Mouse (Mus musculus): ENCODE results near the gene Rasl10b. TPM values are rescaled to one million over a fixed set of nuclear protein-coding genes. Genes with fewer than 3 reads are reported as not detected.

Rasl10b gene
- polyA plus RNA-seq, 1 experiment from 2014 or later = 0.12 TPM

DNA sequence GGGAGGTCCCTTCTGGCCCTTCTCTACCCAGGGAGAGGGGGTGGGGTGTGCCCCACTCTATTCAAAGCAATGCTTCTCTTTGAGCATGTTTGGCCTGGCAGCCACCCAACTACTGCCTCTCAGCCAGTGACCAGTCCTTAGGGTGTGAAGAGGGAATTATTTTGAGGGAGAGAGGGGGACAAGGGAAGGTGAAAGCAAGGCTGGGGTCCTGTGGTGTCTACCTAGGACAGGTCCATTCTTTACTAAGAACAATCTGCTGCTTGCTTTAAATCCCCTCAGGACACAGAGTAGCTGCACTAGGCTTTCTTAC, 39.9 kb downstream of the Rasl10b start:
- H3K9me3 ChIP-seq (replicated peaks) = no peaks in the 10 kb centered on the region
- no peak overlapping the region for H3K4me2 ChIP-seq
- no peaks in the 10 kb centered on the region for H3K36me3 ChIP-seq (replicated peaks)
- ATAC-seq (ENCODE audit: insufficient read depth) = no peak
- no peak overlapping the region for H3K27ac ChIP-seq (replicated peaks)
- no peak overlapping the region for H3K9ac ChIP-seq
- peaks cover 37% of the 10 kb centered on the region for H3K27me3 ChIP-seq
- H3K4me1 ChIP-seq (replicated peaks) = peaks cover 25% of the 10 kb centered on the region
- no peak overlapping the region for H3K4me3 ChIP-seq (replicated peaks)

GRCm38 (mm10) chr11:83449298-83449697, 40.4 kb downstream of the Rasl10b start:
- no peak for ATAC-seq (ENCODE audit: insufficient read depth)
- Histone ChIP-seq H3K27ac (replicated peaks) (no peak overlapping the region), H3K27me3 (peaks cover 32% of the 10 kb centered on the region), H3K4me2 (no peak overlapping the region), H3K4me3 (replicated peaks) (no peak overlapping the region), H3K4me1 (replicated peaks) (peaks cover 23% of the 10 kb centered on the region), H3K9me3 (replicated peaks) (no peaks in the 10 kb centered on the region), H3K9ac (no peak overlapping the region), H3K36me3 (replicated peaks) (no peaks in the 10 kb centered on the region)
- 28% methylated on average over 4 of the region's 4 CpGs for WGBS (ENCODE audit: insufficient replicate concordance)

GRCm38 (mm10) chr11:83450550-83450949, 41.6 kb downstream of the Rasl10b start:
- WGBS (ENCODE audit: insufficient replicate concordance) = 32% methylated on average over 1 of the region's 1 CpGs
- peaks cover 29% of the 10 kb centered on the region for H3K4me1 ChIP-seq (replicated peaks)
- H3K9ac ChIP-seq = no peak overlapping the region
- no peaks in the 10 kb centered on the region for H3K36me3 ChIP-seq (replicated peaks)
- no peak overlapping the region for H3K27ac ChIP-seq (replicated peaks)
- no peaks in the 10 kb centered on the region for H3K9me3 ChIP-seq (replicated peaks)
- no peak overlapping the region for H3K4me2 ChIP-seq
- ATAC-seq (ENCODE audit: insufficient read depth) = no peak
- peaks cover 20% of the 10 kb centered on the region for H3K27me3 ChIP-seq
- H3K4me3 ChIP-seq (replicated peaks) = no peak overlapping the region

- no peak overlapping the region for H3K27ac ChIP-seq (replicated peaks)
- H3K27me3 ChIP-seq = peaks cover 13% of the 10 kb centered on the region
- 67% methylated on average over 10 of the region's 10 CpGs for WGBS (ENCODE audit: insufficient replicate concordance)
- H3K9me3 ChIP-seq (replicated peaks) = no peaks in the 10 kb centered on the region
- peaks cover 32% of the 10 kb centered on the region for H3K4me1 ChIP-seq (replicated peaks)
- no peak overlapping the region for H3K4me2 ChIP-seq
- no peaks in the 10 kb centered on the region for H3K36me3 ChIP-seq (replicated peaks)
- H3K4me3 ChIP-seq (replicated peaks) = no peak overlapping the region
- no peak overlapping the region for H3K9ac ChIP-seq
- ATAC-seq (ENCODE audit: insufficient read depth) = no peak
Measured at GRCm38 (mm10) chr11:83451281-83451680, 42.3 kb downstream of the Rasl10b start.

DNA sequence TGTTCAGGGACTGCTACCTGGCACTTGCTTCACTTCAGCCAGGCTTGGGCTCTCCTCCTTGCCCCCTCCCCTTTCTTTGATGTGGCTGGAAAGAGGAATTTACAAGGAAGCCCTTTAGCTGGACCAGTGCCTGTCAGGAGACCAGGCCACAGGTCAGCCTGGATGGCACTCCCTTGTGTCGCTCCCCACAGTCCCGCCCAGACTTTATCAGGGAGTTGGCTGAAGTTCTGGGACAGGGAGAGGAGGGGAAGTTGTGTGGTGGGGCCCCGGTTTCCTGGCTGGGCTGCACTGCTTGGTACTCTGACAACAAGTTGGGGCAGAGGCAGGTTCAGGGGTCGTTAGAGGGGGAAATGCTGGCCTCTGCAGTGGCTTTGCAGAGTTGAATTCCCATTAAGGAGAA, 45.6 kb downstream of the Rasl10b start:
- H3K9me3 ChIP-seq (replicated peaks) = no peaks in the 10 kb centered on the region
- peaks cover 18% of the 10 kb centered on the region for H3K4me1 ChIP-seq (replicated peaks)
- no peaks in the 10 kb centered on the region for H3K27me3 ChIP-seq
- no peak overlapping the region for H3K4me3 ChIP-seq (replicated peaks)
- no peak overlapping the region for H3K27ac ChIP-seq (replicated peaks)
- H3K36me3 ChIP-seq (replicated peaks) = no peaks in the 10 kb centered on the region
- 1% methylated on average over 4 of the region's 4 CpGs for WGBS (ENCODE audit: insufficient replicate concordance)
- ATAC-seq (ENCODE audit: insufficient read depth) = peak; percentile 34; the same call in 1 of the 2 replicates
- 0 out of 2 replicates have a peak overlapping the region, but pooled peaks have one; percentile 13 for H3K4me2 ChIP-seq
- H3K9ac ChIP-seq = no peak overlapping the region

GRCm38 (mm10) chr11:83455608-83456007, 46.7 kb downstream of the Rasl10b start:
- Histone ChIP-seq H3K4me2 (no peak overlapping the region), H3K4me3 (replicated peaks) (no peak overlapping the region), H3K36me3 (replicated peaks) (no peaks in the 10 kb centered on the region), H3K27me3 (peaks cover 9% of the 10 kb centered on the region), H3K27ac (replicated peaks) (no peak overlapping the region), H3K9me3 (replicated peaks) (no peaks in the 10 kb centered on the region), H3K4me1 (replicated peaks) (peaks cover 18% of the 10 kb centered on the region), H3K9ac (no peak overlapping the region)
- 40% methylated on average over 3 of the region's 3 CpGs for WGBS (ENCODE audit: insufficient replicate concordance)
- ATAC-seq (ENCODE audit: insufficient read depth) = no peak

DNA sequence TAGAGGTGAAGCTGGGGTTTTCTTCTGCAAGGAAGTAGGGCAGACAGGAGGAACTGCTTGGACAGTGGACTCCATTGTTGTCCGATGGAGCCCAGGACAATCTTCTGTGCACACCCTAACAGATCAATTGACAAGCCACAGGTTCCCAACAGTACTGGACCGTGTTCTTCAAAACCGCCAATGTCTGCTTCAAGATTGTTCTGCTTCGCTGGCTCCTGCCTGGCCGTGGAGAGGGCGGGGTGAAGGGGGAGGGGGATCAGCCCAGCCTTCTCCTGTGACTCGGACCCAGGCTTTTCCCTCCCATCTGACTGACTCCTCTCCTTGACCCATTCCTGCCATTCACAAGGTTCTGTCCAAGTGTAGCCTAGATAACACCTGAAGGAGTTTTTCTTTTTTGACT, 48.3 kb downstream of the Rasl10b start:
- WGBS (ENCODE audit: insufficient replicate concordance) = 41% methylated on average over 7 of the region's 7 CpGs
- ATAC-seq (ENCODE audit: insufficient read depth) = no peak
- H3K4me1 ChIP-seq (replicated peaks) = peaks cover 23% of the 10 kb centered on the region
- H3K9me3 ChIP-seq (replicated peaks) = no peaks in the 10 kb centered on the region
- H3K4me3 ChIP-seq (replicated peaks) = no peak overlapping the region
- H3K9ac ChIP-seq = no peak overlapping the region
- no peak overlapping the region for H3K4me2 ChIP-seq
- peaks cover 25% of the 10 kb centered on the region for H3K27me3 ChIP-seq
- H3K27ac ChIP-seq (replicated peaks) = no peak overlapping the region
- H3K36me3 ChIP-seq (replicated peaks) = no peaks in the 10 kb centered on the region

DNA sequence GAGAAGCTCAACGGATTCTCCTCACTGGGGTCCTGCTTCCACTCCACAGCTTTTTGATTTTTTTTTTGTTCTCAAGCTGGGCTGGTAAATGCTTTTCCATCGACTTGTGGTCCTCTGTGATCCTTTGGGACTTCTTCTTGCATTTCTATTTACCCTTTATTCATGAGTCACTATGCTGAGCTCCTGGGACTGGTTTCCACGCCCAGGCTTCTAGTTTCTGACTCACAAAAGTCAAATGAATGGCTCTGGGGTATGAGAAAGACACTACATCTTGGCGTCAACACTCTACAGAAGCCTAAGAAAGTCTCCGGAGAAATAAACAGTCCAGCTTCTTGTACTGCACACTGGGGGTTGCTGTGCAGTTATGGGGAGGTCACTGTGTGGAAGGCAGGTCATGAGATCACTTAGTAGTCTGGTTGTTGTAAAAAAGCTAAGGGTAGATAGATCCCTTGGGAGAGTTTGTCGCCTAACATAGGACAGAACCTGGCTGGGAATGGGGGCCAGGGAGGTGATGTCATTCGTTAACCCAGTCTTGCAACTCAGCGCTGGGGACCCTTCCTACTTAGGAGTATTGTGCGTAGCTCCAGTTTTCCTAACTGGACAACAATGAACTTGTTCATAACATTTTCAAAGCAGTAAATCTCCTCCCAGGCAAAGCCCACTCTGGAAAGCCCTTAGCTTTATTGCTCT, 49.1 kb downstream of the Rasl10b start:
- Histone ChIP-seq H3K4me3 (replicated peaks) (no peak overlapping the region), H3K27ac (replicated peaks) (no peak overlapping the region), H3K27me3 (peaks cover 33% of the 10 kb centered on the region), H3K4me2 (no peak overlapping the region), H3K4me1 (replicated peaks) (peaks cover 27% of the 10 kb centered on the region), H3K9me3 (replicated peaks) (no peaks in the 10 kb centered on the region), H3K9ac (no peak overlapping the region), H3K36me3 (replicated peaks) (no peaks in the 10 kb centered on the region)
- WGBS (ENCODE audit: insufficient replicate concordance) = 60% methylated on average over 9 of the region's 9 CpGs
- ATAC-seq (ENCODE audit: insufficient read depth) = no peak

GRCm38 (mm10) chr11:83461462-83462027, 52.6 kb downstream of the Rasl10b start:
- no peaks in the 10 kb centered on the region for H3K9me3 ChIP-seq (replicated peaks)
- H3K4me3 ChIP-seq (replicated peaks) = no peak overlapping the region
- 62% methylated on average over 10 of the region's 10 CpGs for WGBS (ENCODE audit: insufficient replicate concordance)
- H3K4me2 ChIP-seq = no peak overlapping the region
- no peaks in the 10 kb centered on the region for H3K36me3 ChIP-seq (replicated peaks)
- H3K27ac ChIP-seq (replicated peaks) = no peak overlapping the region
- no peak for ATAC-seq (ENCODE audit: insufficient read depth)
- H3K4me1 ChIP-seq (replicated peaks) = peaks cover 9% of the 10 kb centered on the region; the same call in 1 of the 2 replicates
- no peak overlapping the region for H3K9ac ChIP-seq
- peaks cover 66% of the 10 kb centered on the region for H3K27me3 ChIP-seq

GRCm38 (mm10) chr11:83462711-83463244, 53.8 kb downstream of the Rasl10b start, which contains the start of gene Mmp28:
TSS of gene Mmp28 (minus strand) at chr11:83463071.
- 0 out of 2 replicates have a peak within 1 kb of the TSS, but pooled peaks have one; percentile 25 for H3K9ac ChIP-seq
- no peak within 1 kb of the TSS for H3K27ac ChIP-seq (replicated peaks)
- H3K36me3 ChIP-seq (replicated peaks) = no peaks in the 10 kb centered on the region
- H3K27me3 ChIP-seq = peaks cover 70% of the 10 kb centered on the region
- H3K4me2 ChIP-seq = peak within 1 kb of the TSS; percentile 75
- WGBS (ENCODE audit: insufficient replicate concordance) = under 1% methylated on average over 42 of the region's 42 CpGs
- peaks cover 9% of the 10 kb centered on the region; the same call in 1 of the 2 replicates for H3K4me1 ChIP-seq (replicated peaks)
- no peaks in the 10 kb centered on the region for H3K9me3 ChIP-seq (replicated peaks)
- peak within 1 kb of the TSS; percentile 58 for H3K4me3 ChIP-seq (replicated peaks)
- no peak; the same call in 1 of the 2 replicates for ATAC-seq (ENCODE audit: insufficient read depth)

GRCm38 (mm10) chr11:83465976-83466375, 57.0 kb downstream of the Rasl10b start:
- 20% methylated on average over 2 of the region's 2 CpGs for WGBS (ENCODE audit: insufficient replicate concordance)
- H3K9ac ChIP-seq = no peak overlapping the region
- no peak for ATAC-seq (ENCODE audit: insufficient read depth)
- no peak overlapping the region for H3K4me3 ChIP-seq (replicated peaks)
- H3K36me3 ChIP-seq (replicated peaks) = no peaks in the 10 kb centered on the region
- H3K27me3 ChIP-seq = peaks cover 62% of the 10 kb centered on the region
- no peaks in the 10 kb centered on the region for H3K9me3 ChIP-seq (replicated peaks)
- H3K27ac ChIP-seq (replicated peaks) = no peak overlapping the region
- peaks cover 9% of the 10 kb centered on the region; the same call in 1 of the 2 replicates for H3K4me1 ChIP-seq (replicated peaks)
- H3K4me2 ChIP-seq = no peak overlapping the region
